31 mouse cellular contexts compared by ENCODE assay signal in genomic region chr3:21888710-21889109, GRCm38 (mm10).
"Had no signal": no experiment of that assay in that cellular context is flagged by ENCODE, and none has a peak within 500 bp of the region (broad histone marks: within the 10 kb centered on the region; RNA-seq: fewer than 3 reads in every experiment).

No protein-coding gene starts in this region.

- H3K9ac ChIP-seq: limb, embryonic 12.5 days; limb, embryonic 13.5 days; limb, embryonic 15.5 days; liver, embryonic 13.5 days; liver, embryonic 14.5 days; liver, embryonic 15.5 days; lung, embryonic 14.5 days; lung, embryonic 15.5 days; midbrain, embryonic 12.5 days; midbrain, embryonic 13.5 days; midbrain, embryonic 15.5 days; neural tube, embryonic 12.5 days; neural tube, embryonic 13.5 days had no signal

- H3K4me3 ChIP-seq: limb, embryonic 10.5 days; limb, embryonic 12.5 days; limb, embryonic 13.5 days; limb, embryonic 15.5 days; liver, embryonic 13.5 days; liver, embryonic 15.5 days; lung, embryonic 15.5 days; megakaryocyte, embryonic 14.5 days; midbrain, embryonic 10.5 days; midbrain, embryonic 12.5 days; midbrain, embryonic 13.5 days; midbrain, embryonic 15.5 days; myocyte; neural tube, embryonic 12.5 days; neural tube, embryonic 13.5 days had no signal

- H3K4me1 ChIP-seq: liver, embryonic 13.5 days; liver, embryonic 15.5 days had no signal

- H3K27me3 ChIP-seq: limb, embryonic 12.5 days; limb, embryonic 13.5 days; limb, embryonic 15.5 days; liver, embryonic 13.5 days; liver, embryonic 15.5 days; lung, embryonic 15.5 days; megakaryocyte, embryonic 14.5 days; midbrain, embryonic 12.5 days; midbrain, embryonic 13.5 days; midbrain, embryonic 15.5 days; neural tube, embryonic 12.5 days; neural tube, embryonic 13.5 days had no signal

- DNase-seq: left cerebral cortex, postnatal 4 days; liver; liver, embryonic 13.5 days; lung, adult 18-20 months; lung, adult 2 months; lung, embryonic 14.5 days; lung, postnatal 10 days; lung, postnatal 14 days; lung, postnatal 36 days; lung, postnatal 4 days; midbrain, embryonic 14.5 days had no signal

- H3K9me3 ChIP-seq: limb, embryonic 10.5 days; limb, embryonic 12.5 days; limb, embryonic 13.5 days; limb, embryonic 15.5 days; liver, embryonic 13.5 days; liver, embryonic 15.5 days; lung, embryonic 15.5 days; megakaryocyte, embryonic 14.5 days; midbrain, embryonic 10.5 days; midbrain, embryonic 12.5 days; midbrain, embryonic 13.5 days; midbrain, embryonic 15.5 days; neural tube, embryonic 12.5 days; neural tube, embryonic 13.5 days had no signal

- H3K36me3 ChIP-seq: limb, embryonic 10.5 days; limb, embryonic 12.5 days; limb, embryonic 13.5 days; limb, embryonic 15.5 days; liver, embryonic 13.5 days; liver, embryonic 15.5 days; lung, embryonic 15.5 days; midbrain, embryonic 10.5 days; midbrain, embryonic 12.5 days; midbrain, embryonic 13.5 days; midbrain, embryonic 15.5 days; neural tube, embryonic 12.5 days; neural tube, embryonic 13.5 days had no signal

- ATAC-seq: lung, postnatal 0 days; midbrain, embryonic 13.5 days; midbrain, embryonic 15.5 days; midbrain, embryonic 16.5 days had no signal

- H3K27ac ChIP-seq: limb, embryonic 10.5 days; limb, embryonic 12.5 days; limb, embryonic 13.5 days; limb, embryonic 15.5 days; liver, embryonic 13.5 days; liver, embryonic 14.5 days; liver, embryonic 15.5 days; lung, embryonic 15.5 days; macrophage; midbrain, embryonic 10.5 days; midbrain, embryonic 12.5 days; midbrain, embryonic 13.5 days; midbrain, embryonic 15.5 days; neural tube, embryonic 12.5 days; neural tube, embryonic 13.5 days had no signal

- H3K4me2 ChIP-seq: limb, embryonic 12.5 days; limb, embryonic 13.5 days; limb, embryonic 15.5 days; liver, embryonic 11.5 days; liver, embryonic 13.5 days; liver, embryonic 15.5 days; lung, embryonic 14.5 days; lung, embryonic 15.5 days; midbrain, embryonic 11.5 days; midbrain, embryonic 12.5 days; midbrain, embryonic 13.5 days; midbrain, embryonic 15.5 days; neural tube, embryonic 12.5 days; neural tube, embryonic 13.5 days had no signal
